Mouse (Mus musculus): ENCODE data around the gene Padi1. TPM values are rescaled to one million over a fixed set of nuclear protein-coding genes. Genes with fewer than 3 reads are reported as not detected.

The Padi1 gene
- polyA plus RNA-seq, 1 experiment from 2014 or later = 0.07 TPM

GRCm38 (mm10) chr4:140776623-140777022 lies 69.0 kb downstream of the Padi1 start:
- no peak overlapping the region for H3K4me2 ChIP-seq (ENCODE audit: low read depth, low read length)
- no peak overlapping the region for H3K9ac ChIP-seq (ENCODE audit: low read length)
- no peaks in the 10 kb centered on the region for H3K36me3 ChIP-seq (ENCODE audit: control insufficient read depth, insufficient read depth)
- no peak overlapping the region for H3K27ac ChIP-seq (ENCODE audit: low read length)
- no peaks in the 10 kb centered on the region; the same call in 1 of the 2 replicates for H3K4me1 ChIP-seq (ENCODE audit: control insufficient read depth, insufficient read depth, low read length)
- no peaks in the 10 kb centered on the region for H3K27me3 ChIP-seq (ENCODE audit: control insufficient read depth, insufficient read depth, low read length)
- H3K4me3 ChIP-seq (ENCODE audit: low read length) = no peak overlapping the region
- no peak for ATAC-seq (replicated peaks; ENCODE audit: extremely low read depth, insufficient read depth, low FRiP score)
- no peaks in the 10 kb centered on the region for H3K9me3 ChIP-seq (replicated peaks; ENCODE audit: control insufficient read depth, low read length)
- 74% methylated on average over 13 of the region's 13 CpGs for WGBS

- no peak overlapping the region for H3K4me2 ChIP-seq (ENCODE audit: low read depth, low read length)
- H3K9me3 ChIP-seq (replicated peaks; ENCODE audit: control insufficient read depth, low read length) = no peaks in the 10 kb centered on the region
- H3K36me3 ChIP-seq (ENCODE audit: control insufficient read depth, insufficient read depth) = no peaks in the 10 kb centered on the region
- ATAC-seq (replicated peaks; ENCODE audit: extremely low read depth, insufficient read depth, low FRiP score) = no peak
- no peaks in the 10 kb centered on the region; the same call in 1 of the 2 replicates for H3K4me1 ChIP-seq (ENCODE audit: control insufficient read depth, insufficient read depth, low read length)
- WGBS = 70% methylated on average over 10 of the region's 10 CpGs
- no peak overlapping the region for H3K27ac ChIP-seq (ENCODE audit: low read length)
- H3K4me3 ChIP-seq (ENCODE audit: low read length) = no peak overlapping the region
- no peak overlapping the region for H3K9ac ChIP-seq (ENCODE audit: low read length)
- no peaks in the 10 kb centered on the region for H3K27me3 ChIP-seq (ENCODE audit: control insufficient read depth, insufficient read depth, low read length)
Observed at GRCm38 (mm10) chr4:140775876-140776275, 69.7 kb downstream of the Padi1 start.

- 91% methylated on average over 9 of the region's 9 CpGs for WGBS
- ATAC-seq (replicated peaks; ENCODE audit: extremely low read depth, insufficient read depth, low FRiP score) = no peak
Observed at GRCm38 (mm10) chr4:140774893-140775292, 70.7 kb downstream of the Padi1 start.

GRCm38 (mm10) chr4:140774025-140774800 lies 71.4 kb downstream of the Padi1 start, which contains the start of gene Padi4:
Gene Padi4 (minus strand): TSS chr4:140774236.
- no peak within 1 kb of the TSS for H3K4me2 ChIP-seq (ENCODE audit: low read depth, low read length)
- no peak within 1 kb of the TSS for H3K27ac ChIP-seq (ENCODE audit: low read length)
- H3K4me1 ChIP-seq (ENCODE audit: control insufficient read depth, insufficient read depth, low read length) = peaks cover 2% of the 10 kb centered on the region; the same call in 1 of the 2 replicates
- H3K36me3 ChIP-seq (ENCODE audit: control insufficient read depth, insufficient read depth) = no peaks in the 10 kb centered on the region
- H3K4me3 ChIP-seq (ENCODE audit: low read length) = no peak within 1 kb of the TSS
- H3K9ac ChIP-seq (ENCODE audit: low read length) = no peak within 1 kb of the TSS
- no peak for ATAC-seq (replicated peaks; ENCODE audit: extremely low read depth, insufficient read depth, low FRiP score)
- WGBS = 81% methylated on average over 21 of the region's 21 CpGs
- no peaks in the 10 kb centered on the region for H3K27me3 ChIP-seq (ENCODE audit: control insufficient read depth, insufficient read depth, low read length)
- no peaks in the 10 kb centered on the region for H3K9me3 ChIP-seq (replicated peaks; ENCODE audit: control insufficient read depth, low read length)

More at GRCm38 (mm10) chr4:140774893-140775292, 70.7 kb downstream of the Padi1 start:
- no peak overlapping the region for H3K9ac ChIP-seq (ENCODE audit: low read length)
- no peak overlapping the region for H3K4me3 ChIP-seq (ENCODE audit: low read length)
- no peaks in the 10 kb centered on the region for H3K27me3 ChIP-seq (ENCODE audit: control insufficient read depth, insufficient read depth, low read length)
- H3K36me3 ChIP-seq (ENCODE audit: control insufficient read depth, insufficient read depth) = no peaks in the 10 kb centered on the region
- peaks cover 2% of the 10 kb centered on the region; the same call in 1 of the 2 replicates for H3K4me1 ChIP-seq (ENCODE audit: control insufficient read depth, insufficient read depth, low read length)
- H3K9me3 ChIP-seq (replicated peaks; ENCODE audit: control insufficient read depth, low read length) = no peaks in the 10 kb centered on the region
- H3K27ac ChIP-seq (ENCODE audit: low read length) = no peak overlapping the region
- H3K4me2 ChIP-seq (ENCODE audit: low read depth, low read length) = no peak overlapping the region

GRCm38 (mm10) chr4:140771091-140771490 lies 74.5 kb downstream of the Padi1 start:
- WGBS = 39% methylated on average over 4 of the region's 4 CpGs
- no peak overlapping the region for H3K4me3 ChIP-seq (ENCODE audit: low read length)
- no peaks in the 10 kb centered on the region for H3K36me3 ChIP-seq (ENCODE audit: control insufficient read depth, insufficient read depth)
- H3K27ac ChIP-seq (ENCODE audit: low read length) = no peak overlapping the region
- H3K27me3 ChIP-seq (ENCODE audit: control insufficient read depth, insufficient read depth, low read length) = no peaks in the 10 kb centered on the region
- ATAC-seq (replicated peaks; ENCODE audit: extremely low read depth, insufficient read depth, low FRiP score) = no peak
- no peaks in the 10 kb centered on the region for H3K9me3 ChIP-seq (replicated peaks; ENCODE audit: control insufficient read depth, low read length)
- peaks cover 2% of the 10 kb centered on the region; the same call in 1 of the 2 replicates for H3K4me1 ChIP-seq (ENCODE audit: control insufficient read depth, insufficient read depth, low read length)
- no peak overlapping the region for H3K9ac ChIP-seq (ENCODE audit: low read length)
- H3K4me2 ChIP-seq (ENCODE audit: low read depth, low read length) = no peak overlapping the region

GRCm38 (mm10) chr4:140770433-140770832 lies 75.1 kb downstream of the Padi1 start:
- H3K27ac ChIP-seq (ENCODE audit: low read length) = peak overlapping the region; percentile 65
- H3K4me2 ChIP-seq (ENCODE audit: low read depth, low read length) = peak overlapping the region; percentile 67
- H3K4me3 ChIP-seq (ENCODE audit: low read length) = peak overlapping the region; percentile 57
- peaks cover 2% of the 10 kb centered on the region; the same call in 1 of the 2 replicates for H3K4me1 ChIP-seq (ENCODE audit: control insufficient read depth, insufficient read depth, low read length)
- WGBS = 9% methylated on average over 13 of the region's 13 CpGs
- peak; percentile 67 for ATAC-seq (replicated peaks; ENCODE audit: extremely low read depth, insufficient read depth, low FRiP score)
- H3K9me3 ChIP-seq (replicated peaks; ENCODE audit: control insufficient read depth, low read length) = no peaks in the 10 kb centered on the region
- H3K27me3 ChIP-seq (ENCODE audit: control insufficient read depth, insufficient read depth, low read length) = no peaks in the 10 kb centered on the region
- H3K36me3 ChIP-seq (ENCODE audit: control insufficient read depth, insufficient read depth) = no peaks in the 10 kb centered on the region
- peak overlapping the region; percentile 66 for H3K9ac ChIP-seq (ENCODE audit: low read length)

GRCm38 (mm10) chr4:140768973-140769372 lies 76.6 kb downstream of the Padi1 start:
- ATAC-seq (replicated peaks; ENCODE audit: extremely low read depth, insufficient read depth, low FRiP score) = no peak
- H3K4me3 ChIP-seq (ENCODE audit: low read length) = no peak overlapping the region
- no peaks in the 10 kb centered on the region for H3K27me3 ChIP-seq (ENCODE audit: control insufficient read depth, insufficient read depth, low read length)
- H3K4me2 ChIP-seq (ENCODE audit: low read depth, low read length) = no peak overlapping the region
- H3K27ac ChIP-seq (ENCODE audit: low read length) = no peak overlapping the region
- H3K9me3 ChIP-seq (replicated peaks; ENCODE audit: control insufficient read depth, low read length) = no peaks in the 10 kb centered on the region
- WGBS = 80% methylated on average over 5 of the region's 5 CpGs
- no peaks in the 10 kb centered on the region for H3K36me3 ChIP-seq (ENCODE audit: control insufficient read depth, insufficient read depth)
- peaks cover 2% of the 10 kb centered on the region; the same call in 1 of the 2 replicates for H3K4me1 ChIP-seq (ENCODE audit: control insufficient read depth, insufficient read depth, low read length)
- no peak overlapping the region for H3K9ac ChIP-seq (ENCODE audit: low read length)

GRCm38 (mm10) chr4:140765936-140766335 lies 79.6 kb downstream of the Padi1 start:
- Histone ChIP-seq H3K36me3 (ENCODE audit: control insufficient read depth, insufficient read depth) (no peaks in the 10 kb centered on the region), H3K9ac (ENCODE audit: low read length) (no peak overlapping the region), H3K27me3 (ENCODE audit: control insufficient read depth, insufficient read depth, low read length) (no peaks in the 10 kb centered on the region), H3K4me3 (ENCODE audit: low read length) (no peak overlapping the region), H3K27ac (ENCODE audit: low read length) (no peak overlapping the region), H3K4me1 (ENCODE audit: control insufficient read depth, insufficient read depth, low read length) (peaks cover 2% of the 10 kb centered on the region; the same call in 1 of the 2 replicates), H3K9me3 (replicated peaks; ENCODE audit: control insufficient read depth, low read length) (no peaks in the 10 kb centered on the region), H3K4me2 (ENCODE audit: low read depth, low read length) (no peak overlapping the region)
- ATAC-seq (replicated peaks; ENCODE audit: extremely low read depth, insufficient read depth, low FRiP score) = no peak
- WGBS = 70% methylated on average over 3 of the region's 3 CpGs

GRCm38 (mm10) chr4:140763158-140763557 lies 82.4 kb downstream of the Padi1 start:
- 0 out of 2 replicates have a peak, but pooled peaks have one; percentile 12 for ATAC-seq (replicated peaks; ENCODE audit: extremely low read depth, insufficient read depth, low FRiP score)
- no peak overlapping the region for H3K4me2 ChIP-seq (ENCODE audit: low read depth, low read length)
- 17% methylated on average over 9 of the region's 9 CpGs for WGBS
- H3K9me3 ChIP-seq (replicated peaks; ENCODE audit: control insufficient read depth, low read length) = no peaks in the 10 kb centered on the region
- H3K4me3 ChIP-seq (ENCODE audit: low read length) = no peak overlapping the region
- H3K27me3 ChIP-seq (ENCODE audit: control insufficient read depth, insufficient read depth, low read length) = no peaks in the 10 kb centered on the region
- no peaks in the 10 kb centered on the region for H3K36me3 ChIP-seq (ENCODE audit: control insufficient read depth, insufficient read depth)
- no peak overlapping the region for H3K27ac ChIP-seq (ENCODE audit: low read length)
- no peak overlapping the region for H3K9ac ChIP-seq (ENCODE audit: low read length)
- H3K4me1 ChIP-seq (ENCODE audit: control insufficient read depth, insufficient read depth, low read length) = no peaks in the 10 kb centered on the region
